Mouse (Mus musculus) WW6 (cell line): ENCODE measurements around the gene Sirt7.

Source experiments
- DNase-seq: peaks from one replicate; pipeline ENCODE4 v3.0.0-alpha.2; 2013; ENCODE audit warnings: low read depth, low spot score

Gene Sirt7

DNA sequence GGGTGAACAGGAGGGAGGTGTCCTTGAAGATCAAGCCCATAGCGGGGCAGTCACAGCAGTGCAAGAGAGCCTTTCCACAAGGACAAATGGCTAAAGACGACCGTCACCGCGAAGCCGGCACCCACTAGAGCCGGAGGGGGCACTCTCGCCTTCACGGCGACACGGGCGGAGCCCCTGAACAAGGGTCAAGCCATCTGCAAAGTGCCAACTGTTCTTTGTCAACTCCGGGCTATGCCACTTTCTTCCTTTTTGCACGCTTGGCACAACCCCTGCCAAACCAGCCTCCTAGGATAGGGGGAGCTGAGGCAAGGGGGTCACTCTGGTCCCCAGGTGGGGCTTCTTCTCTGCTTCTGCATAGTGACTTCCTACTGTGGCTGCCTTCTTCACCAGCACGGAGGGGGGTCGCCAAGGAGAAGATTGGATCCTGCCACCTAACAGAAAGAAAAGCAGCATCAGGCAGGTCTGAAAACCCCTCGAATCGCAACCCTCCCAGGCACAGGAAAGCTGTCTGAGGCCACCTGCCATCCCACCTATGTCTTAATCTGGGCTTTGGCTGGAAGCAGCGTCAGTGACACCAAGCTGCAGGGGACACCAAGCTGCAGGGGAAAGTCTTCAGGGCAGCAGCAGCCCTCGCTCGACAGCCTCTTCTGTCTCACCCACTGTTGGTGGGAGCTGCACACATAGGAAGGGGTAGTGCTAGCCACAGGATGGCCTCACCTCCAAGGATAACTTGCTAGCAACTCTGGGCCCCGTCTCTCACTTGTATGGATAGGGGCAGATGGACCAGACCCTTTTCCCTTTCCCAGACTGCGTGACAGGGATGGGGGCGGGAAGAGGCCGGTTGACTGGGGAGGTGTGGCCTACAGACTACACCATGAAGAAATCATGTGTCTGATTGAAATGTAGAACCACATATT lies 6.2 kb downstream of the Sirt7 start:
- no peak for DNase-seq

DNA sequence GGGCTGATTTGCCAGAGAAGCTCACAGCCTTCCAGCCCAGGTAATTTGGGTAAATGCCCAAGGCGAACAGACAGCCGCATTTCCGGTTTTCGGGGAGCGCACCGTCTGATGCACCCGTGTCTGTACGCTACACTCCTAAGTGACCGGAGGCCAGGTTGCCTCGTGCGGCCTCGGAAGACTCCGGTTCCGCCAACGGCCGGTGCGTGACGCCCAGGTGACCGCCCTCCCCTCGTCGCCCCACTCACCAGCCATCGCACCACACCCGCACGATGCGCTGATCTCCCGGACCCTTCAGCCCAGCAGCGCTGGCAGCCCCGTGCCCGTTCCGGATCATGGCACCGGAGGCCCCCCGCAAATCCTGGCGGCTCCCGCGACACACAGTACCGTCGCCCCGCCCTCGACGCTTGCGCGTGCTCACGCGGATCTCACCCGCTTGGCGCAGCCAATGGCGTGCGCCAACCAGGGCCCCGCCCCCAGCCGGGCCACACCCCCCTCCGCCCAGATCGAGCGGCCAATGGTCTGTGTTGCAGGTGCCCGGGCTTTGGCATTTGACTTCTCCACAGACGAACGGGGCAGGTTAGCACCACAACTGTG lies 7.4 kb downstream of the Sirt7 start, which contains the start of gene Pcyt2:
Pcyt2 (minus strand) TSS at position 418 of the 594 bp plus-strand sequence.
- DNase-seq: peak; percentile 96

DNA sequence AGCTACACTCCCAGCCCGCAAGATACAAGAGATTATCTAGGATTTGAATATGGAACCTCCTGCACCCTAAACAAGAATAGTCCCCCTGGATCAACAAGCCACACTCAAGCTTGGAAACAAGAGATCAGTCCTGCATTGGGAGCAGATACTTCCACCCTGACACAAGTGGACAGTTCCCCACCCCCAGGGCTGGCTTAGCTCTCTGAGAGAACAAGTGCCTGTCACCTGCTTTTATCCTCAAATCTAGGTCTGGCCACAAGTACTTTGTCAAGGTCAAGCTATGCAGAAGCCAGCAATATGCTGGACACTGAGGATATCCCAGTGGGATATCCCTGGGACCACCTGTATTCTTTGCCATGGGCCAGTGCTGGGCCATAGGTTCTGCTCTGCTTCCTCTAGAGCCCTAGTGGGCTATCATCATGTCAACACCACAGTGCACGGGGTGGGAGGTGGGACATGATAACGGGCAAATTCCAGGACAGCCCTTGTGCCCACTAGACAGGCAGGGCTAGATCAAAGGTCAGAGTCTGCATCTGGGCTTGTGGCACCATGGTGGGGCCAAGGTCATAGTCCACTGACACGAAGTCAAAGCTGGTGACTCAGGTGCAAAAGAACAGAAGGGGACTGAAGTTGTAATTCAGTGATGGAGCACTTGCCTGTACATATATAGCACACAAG lies 8.3 kb downstream of the Sirt7 start:
- DNase-seq: no peak

DNA sequence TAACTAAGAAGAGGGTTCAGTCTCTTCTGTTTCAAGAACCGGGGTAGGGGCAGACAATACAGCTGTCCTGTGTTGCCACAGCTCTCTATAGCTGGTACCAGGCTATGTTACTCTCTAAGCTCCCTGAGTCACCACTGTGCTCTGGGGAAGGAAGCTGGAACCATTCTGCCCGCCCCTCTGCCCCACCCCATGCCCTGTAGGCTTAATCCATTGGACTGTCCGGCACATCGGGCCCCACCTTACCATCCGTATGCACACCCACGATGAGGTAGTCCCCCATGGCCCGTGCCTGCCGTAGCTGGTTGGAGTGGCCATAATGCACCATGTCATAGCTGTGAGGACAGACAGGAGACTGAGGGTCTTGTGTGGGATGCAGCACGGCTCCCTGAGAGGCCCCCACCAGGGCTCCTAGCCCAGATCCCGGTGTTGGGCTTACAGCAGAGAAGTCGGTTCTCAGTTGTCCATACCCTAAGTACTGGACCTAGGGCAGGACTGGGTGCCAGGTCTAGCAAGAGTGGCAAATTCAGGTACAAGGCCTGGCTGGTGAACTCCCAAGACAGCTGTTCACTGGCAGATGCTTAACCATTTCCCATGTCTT lies 9.3 kb downstream of the Sirt7 start:
- DNase-seq: no peak

DNA sequence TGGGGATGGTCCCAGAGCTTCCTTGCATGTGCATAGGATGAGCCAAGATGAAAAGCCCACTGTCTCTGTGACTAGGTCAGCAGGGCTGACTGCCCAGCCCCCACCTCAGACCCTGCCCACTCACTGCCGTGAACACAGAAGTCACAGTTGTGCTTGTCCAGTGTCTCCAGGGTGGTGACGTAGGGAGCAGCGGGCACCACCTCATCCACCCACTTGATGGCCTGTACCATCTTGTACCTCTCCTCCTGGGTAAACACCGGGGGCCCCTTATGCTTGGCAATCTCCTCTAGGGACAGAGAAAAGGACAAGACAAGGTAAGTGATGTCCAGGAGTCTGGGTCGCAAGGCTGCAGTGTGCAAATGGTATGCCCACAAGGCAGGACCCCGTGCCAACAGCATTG lies 9.9 kb downstream of the Sirt7 start:
- no peak for DNase-seq

DNA sequence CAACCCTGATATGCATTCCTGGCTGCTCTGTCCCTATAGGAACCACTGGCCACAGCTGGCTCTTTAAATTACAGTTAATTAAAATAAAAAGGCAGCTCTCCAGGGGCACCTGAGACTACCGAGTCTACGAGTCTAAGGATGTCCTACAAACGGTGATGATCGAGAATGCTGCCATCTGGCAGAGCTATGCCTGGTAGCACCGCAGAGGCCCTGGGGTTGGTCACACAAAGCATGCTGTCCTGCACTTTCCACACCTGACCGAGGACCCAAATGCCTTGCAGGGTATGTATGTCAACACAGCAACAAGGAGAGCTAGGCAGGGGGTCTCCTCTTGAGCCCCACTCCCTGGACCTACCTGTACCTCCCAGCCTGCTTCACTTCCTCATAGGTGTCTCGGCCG lies 11.1 kb downstream of the Sirt7 start:
- no peak for DNase-seq

DNA sequence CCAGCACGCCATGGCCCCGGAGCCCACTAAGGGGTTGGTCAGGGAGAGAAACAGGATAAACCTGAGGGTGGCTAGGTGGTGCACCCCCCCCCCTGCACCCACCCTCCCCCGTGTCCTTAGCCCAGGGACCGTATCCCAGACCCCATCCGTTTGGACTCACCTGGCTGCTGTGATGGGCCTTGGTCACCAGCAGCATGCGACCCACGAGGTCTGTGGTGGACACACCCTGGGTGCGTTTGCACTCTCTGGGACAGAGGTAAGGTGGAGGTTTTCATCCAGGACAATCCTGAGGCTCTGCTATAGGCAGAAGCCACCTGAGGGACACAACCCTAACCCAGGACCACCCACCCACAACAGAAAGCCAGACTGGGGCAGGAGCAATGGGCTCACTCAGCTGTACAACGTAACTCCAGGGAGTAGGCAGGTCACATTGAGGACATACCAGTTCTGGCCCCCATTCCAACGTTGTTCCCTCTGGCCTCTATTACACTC lies 11.5 kb downstream of the Sirt7 start:
- DNase-seq: no peak

DNA sequence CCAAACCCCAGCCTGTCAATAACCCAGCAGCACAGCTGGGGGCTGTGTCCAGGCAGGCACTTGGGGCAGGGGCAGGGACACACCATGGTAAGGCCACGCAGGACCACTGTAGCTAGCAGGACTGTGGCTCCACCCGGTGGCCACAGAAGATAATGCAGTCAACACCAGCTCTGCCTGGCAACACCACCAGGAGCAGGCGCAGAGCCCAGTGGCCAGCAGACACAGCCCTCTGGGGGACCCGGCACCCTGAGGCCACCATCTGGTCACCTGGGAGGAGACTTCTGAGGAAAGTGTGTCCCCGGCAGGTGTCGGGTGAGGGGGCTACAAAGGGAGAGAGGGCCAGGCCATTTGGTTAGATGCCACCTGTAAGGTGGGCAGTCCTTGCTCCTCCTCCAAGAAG lies 12.3 kb downstream of the Sirt7 start:
- DNase-seq: no peak

GRCm38 (mm10) chr11:120610477-120611046 lies 14.5 kb downstream of the Sirt7 start:
- no peak for DNase-seq

- DNase-seq: no peak
Measured at GRCm38 (mm10) chr11:120609250-120609649, 15.8 kb downstream of the Sirt7 start.

GRCm38 (mm10) chr11:120608241-120609034 lies 16.6 kb downstream of the Sirt7 start, which contains the start of gene Npb:
Npb (plus strand) TSS chr11:120608477.
- no peak for DNase-seq

DNA sequence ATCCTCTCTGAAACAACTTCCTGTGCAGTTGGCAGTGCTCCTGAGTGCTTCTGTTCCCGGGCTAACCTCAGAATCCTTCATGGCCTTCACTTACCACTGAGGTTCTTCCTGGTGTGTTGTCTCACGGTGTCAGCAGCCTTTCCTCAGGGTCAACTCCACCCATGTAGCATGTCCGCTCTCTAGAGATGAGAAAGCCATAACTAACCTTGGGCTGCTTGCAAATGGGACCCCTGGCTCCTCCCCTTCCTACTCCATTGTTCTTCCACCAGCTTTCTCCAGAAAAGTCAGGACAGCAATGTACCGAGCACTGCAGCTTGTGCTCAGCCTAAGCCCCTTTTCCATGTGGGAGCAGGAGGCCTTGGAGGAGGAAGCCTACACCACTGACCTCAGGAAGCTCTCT lies 18.3 kb downstream of the Sirt7 start:
- DNase-seq: no peak

DNA sequence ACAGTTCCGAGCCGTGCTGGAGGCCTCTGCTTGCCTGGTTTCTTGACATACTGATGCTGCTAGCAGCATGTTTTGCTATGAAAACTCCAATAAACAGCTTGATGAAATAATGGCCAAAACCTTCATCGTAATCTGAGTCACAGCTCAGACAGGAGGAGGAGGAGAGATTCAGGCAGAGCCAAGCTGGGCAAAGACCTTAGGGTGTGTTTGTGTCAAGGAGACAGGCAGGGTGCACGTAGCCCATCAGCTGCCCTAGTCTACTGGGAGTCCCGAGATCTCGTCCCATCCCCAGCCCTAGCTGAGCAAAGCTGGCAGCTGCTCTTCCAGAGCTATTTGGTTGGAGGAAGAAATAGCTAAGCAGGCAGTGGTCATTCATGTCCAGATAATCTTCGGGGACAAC lies 19.4 kb downstream of the Sirt7 start:
- DNase-seq: no peak

DNA sequence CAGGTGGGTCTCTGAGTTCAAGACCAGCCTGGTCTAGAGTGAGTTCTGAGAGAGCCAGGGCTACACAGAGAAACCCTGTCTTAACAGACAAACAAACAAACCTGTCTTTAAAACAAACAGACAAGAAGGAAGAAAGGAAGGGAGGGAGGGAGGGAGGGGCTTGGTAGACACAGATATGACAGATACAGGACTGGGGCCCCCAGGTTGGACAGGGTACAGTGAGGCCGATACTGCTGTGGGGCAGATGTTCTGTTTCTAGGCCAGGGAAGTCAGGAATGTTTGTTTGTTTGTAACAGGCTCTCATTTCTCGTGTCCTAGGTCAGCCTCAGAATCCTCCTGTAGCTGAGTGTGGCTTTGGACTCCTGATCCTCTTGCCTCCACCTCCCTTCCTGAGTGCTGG lies 21.5 kb downstream of the Sirt7 start:
- DNase-seq: no peak

- DNase-seq: no peak
Measured at GRCm38 (mm10) chr11:120600716-120601115, 24.3 kb downstream of the Sirt7 start.

- DNase-seq: no peak
Measured at GRCm38 (mm10) chr11:120598990-120599549, 26.0 kb downstream of the Sirt7 start.

DNA sequence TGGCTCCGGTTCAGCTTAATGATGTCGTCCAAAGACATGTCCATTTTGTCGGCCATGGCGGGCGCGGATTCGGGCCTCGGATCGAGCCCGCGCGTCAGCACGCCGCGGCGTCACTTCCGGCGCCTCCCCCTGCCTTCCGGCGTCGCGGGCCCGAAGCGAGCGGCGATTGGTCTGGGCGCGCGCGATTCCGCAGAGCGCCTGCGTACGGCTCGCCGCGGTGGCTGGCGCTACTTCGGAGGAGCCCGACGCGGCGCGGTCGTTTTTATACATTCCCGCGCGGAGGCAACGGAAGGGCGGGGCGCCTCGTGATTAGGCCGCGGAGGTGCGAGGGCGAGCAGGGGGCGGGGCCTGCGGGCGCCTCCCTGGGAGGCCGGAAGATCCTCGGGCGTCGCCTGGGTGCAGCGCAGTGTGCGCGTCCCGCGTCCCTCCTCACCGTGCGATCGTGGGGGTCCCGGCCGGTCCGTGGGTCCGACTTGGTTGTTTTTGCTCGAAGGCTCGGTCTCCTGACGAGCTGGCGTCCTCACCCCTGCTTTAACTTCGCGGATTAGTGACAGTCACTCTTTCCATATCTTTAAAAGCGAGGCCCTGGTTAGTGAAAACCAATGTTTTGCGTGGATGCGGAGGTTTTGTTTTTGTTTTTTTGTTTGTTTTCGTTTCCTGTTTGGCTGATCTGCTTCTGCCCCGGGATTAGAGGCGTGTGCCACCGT lies 26.6 kb downstream of the Sirt7 start, which contains the start of the genes Alyref and Anapc11:
Alyref (minus strand) TSS at position 83 of the 707 bp plus-strand sequence.
Anapc11 (plus strand) TSS at position 139 of the 707 bp plus-strand sequence.
- DNase-seq: peak; percentile 97

DNA sequence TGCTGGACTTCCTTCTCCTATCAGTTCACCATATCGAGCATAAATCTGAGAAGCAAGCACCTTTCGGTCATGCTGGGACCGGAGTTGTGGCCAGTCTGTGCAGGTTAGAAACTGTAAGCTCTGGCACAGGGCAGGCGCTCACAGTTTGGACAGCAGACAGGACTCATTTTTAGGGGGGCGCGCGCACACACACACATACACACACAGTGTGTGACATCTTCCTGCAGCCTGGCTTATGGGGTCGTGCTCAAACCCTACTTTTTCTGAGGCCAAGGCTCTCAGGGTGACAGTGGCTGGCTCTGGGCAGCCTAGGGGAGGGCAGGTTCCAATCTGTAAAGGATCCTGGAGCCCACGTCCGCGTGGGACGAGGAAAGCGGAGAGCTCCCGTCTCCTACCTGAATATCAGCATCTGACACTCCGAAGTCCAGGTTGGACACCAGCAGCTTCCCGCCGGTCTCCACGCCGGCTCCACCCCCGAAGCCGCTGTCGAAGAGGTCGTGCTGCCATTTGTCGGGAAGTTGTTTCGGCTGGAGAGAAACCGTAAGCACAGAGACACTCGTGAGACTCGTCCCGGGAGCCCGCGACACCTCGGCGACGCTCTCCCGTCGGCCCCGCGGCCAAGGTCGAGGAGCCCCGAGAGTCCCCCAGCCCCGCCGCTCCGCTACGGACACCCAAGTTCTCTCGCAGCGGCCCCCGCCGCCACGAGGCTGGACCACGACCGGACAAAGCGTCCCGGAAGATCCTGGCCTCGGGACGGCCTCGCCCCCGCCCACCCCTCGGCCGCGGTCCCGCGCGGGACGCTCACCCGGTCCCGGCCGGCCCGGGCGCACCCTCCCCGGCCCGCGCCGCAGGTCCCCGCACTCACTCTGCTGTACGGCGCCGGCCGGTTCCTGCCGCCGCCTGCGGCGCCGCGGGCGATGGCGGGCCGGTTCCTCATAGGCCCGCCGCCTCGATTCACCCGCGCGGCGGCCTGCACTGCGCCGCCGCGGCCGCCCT lies 27.5 kb downstream of the Sirt7 start:
- DNase-seq: no peak
